Mouse (Mus musculus) limb, embryonic 12.5 days (tissue): ENCODE results near the gene Lrrc73. TPM values are rescaled to one million over a fixed set of nuclear protein-coding genes. Genes with fewer than 3 reads are reported as not detected.

ENCODE experiments used
- ATAC-seq: fragments of 200-750 bp; cut with Nextera tagmentation; 2 replicates; pipeline ENCODE4 v1.8.0; 2017; ENCODE audit warnings: low read depth, moderate TSS enrichment; ENCODE audit not compliant: insufficient number of reproducible peaks, insufficient read depth, low FRiP score, low TSS enrichment
- H3K27ac ChIP-seq: fragments of 300-500 bp; sonication (generic); 2 replicates; pipeline ENCODE4 v1.5.1; 2016; ENCODE audit warnings: mild to moderate bottlenecking, moderate library complexity
- H3K27me3 ChIP-seq: fragments of 300-500 bp; sonication (generic); 2 replicates; pipeline ENCODE4 v1.6.1; 2016; ENCODE audit warnings: mild to moderate bottlenecking, moderate library complexity
- H3K36me3 ChIP-seq: fragments of 300-500 bp; sonication (generic); 2 replicates; pipeline ENCODE4 v1.6.1; 2016; ENCODE audit warnings: mild to moderate bottlenecking, moderate library complexity
- H3K4me1 ChIP-seq: fragments of 300-500 bp; sonication (generic); replicated peaks from 2 replicates; pipeline ENCODE4 v1.6.1; 2016
- H3K4me2 ChIP-seq: fragments of 300-500 bp; sonication (generic); 2 replicates; pipeline ENCODE4 v1.6.1; 2016; ENCODE audit warnings: mild to moderate bottlenecking, moderate library complexity
- H3K4me3 ChIP-seq: fragments of 300-500 bp; sonication (generic); replicated peaks from 2 replicates; pipeline ENCODE4 v1.5.1; 2016; ENCODE audit warnings: mild to moderate bottlenecking
- H3K9ac ChIP-seq: fragments of 300-500 bp; sonication (generic); replicated peaks from 2 replicates; pipeline ENCODE4 v1.6.1; 2016; ENCODE audit warnings: mild to moderate bottlenecking, moderate library complexity
- H3K9me3 ChIP-seq: fragments of 300-500 bp; sonication (generic); 2 replicates; pipeline ENCODE4 v1.6.1; 2016; ENCODE audit warnings: mild to moderate bottlenecking, moderate library complexity
- WGBS: fragments of 180-500 bp; shearing (Covaris S2); methylation state at CpG from one replicate; pipeline ENCODE4 v1.1.7; 2016; 5-methylcytosine and 5-hydroxymethylcytosine counted together
- polyA plus RNA-seq: library from polyadenylated mRNA; unstranded; fragments of >200 nt; fragmentation: Nextera tagmentation; extraction: Ambion mirVana; gene quantifications from 2 replicates; pipeline ENCODE4 v1.2.1, GENCODE M21; 2016

Gene Lrrc73
- polyA plus RNA-seq, 1 experiment from 2014 or later: 0.60 TPM

DNA sequence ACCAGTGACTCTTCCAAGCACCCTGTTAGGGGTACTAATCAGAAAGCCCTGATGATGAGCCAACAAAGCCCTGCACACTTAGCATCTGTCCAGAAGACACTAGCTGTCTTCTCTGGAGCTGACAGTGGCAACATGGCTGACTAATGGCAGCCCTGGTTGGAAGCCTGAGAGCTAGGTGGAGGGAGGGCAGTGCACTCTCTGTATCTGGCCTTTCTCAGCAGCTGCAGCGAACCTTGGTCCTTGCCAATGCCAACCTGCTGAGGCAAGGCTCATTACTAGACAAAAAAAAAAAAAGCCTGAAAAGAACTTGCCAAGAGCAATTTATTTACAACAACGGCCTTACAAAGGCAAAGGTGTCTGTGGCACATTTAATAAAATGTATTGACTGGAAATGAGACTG is 9.7 kb upstream of the Lrrc73 start:
- H3K9ac ChIP-seq: no peak overlapping the region
- ATAC-seq: no peak
- no peak overlapping the region for H3K27ac ChIP-seq
- no peaks in the 10 kb centered on the region for H3K9me3 ChIP-seq
- H3K27me3 ChIP-seq: no peaks in the 10 kb centered on the region
- WGBS: 68% methylated on average over 2 of the region's 2 CpGs
- no peak overlapping the region for H3K4me2 ChIP-seq
- H3K4me3 ChIP-seq: no peak overlapping the region
- peaks cover 81% of the 10 kb centered on the region for H3K36me3 ChIP-seq
- H3K4me1 ChIP-seq: peaks cover 9% of the 10 kb centered on the region

DNA sequence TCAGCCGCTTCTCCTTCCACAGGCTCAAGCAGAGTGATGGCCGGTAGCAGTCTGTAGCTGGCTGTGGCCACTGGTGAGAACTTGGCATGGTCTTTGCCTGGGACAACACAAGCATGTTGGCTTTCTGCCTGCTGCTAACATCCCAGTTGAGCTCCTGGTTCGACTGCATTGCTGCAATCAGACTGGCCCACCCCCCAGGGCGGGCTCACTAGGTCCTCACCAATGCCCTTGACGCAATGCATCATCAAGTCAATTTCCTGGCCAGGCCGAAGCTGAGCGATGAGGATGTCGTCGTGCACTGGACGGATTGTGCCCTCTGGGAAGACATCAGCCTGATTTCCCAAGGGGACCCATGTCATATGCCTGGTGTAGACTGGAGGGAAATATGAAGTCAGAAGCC is 8.8 kb upstream of the Lrrc73 start:
- Histone ChIP-seq H3K9me3 (no peaks in the 10 kb centered on the region), H3K36me3 (peaks cover 77% of the 10 kb centered on the region), H3K27me3 (no peaks in the 10 kb centered on the region), H3K4me3 (no peak overlapping the region), H3K4me1 (peaks cover 19% of the 10 kb centered on the region), H3K9ac (0 out of 2 replicates have a peak overlapping the region, but pooled peaks have one; percentile 12), H3K4me2 (no peak overlapping the region), H3K27ac (no peak overlapping the region)
- 79% methylated on average over 10 of the region's 10 CpGs for WGBS
- no peak for ATAC-seq

DNA sequence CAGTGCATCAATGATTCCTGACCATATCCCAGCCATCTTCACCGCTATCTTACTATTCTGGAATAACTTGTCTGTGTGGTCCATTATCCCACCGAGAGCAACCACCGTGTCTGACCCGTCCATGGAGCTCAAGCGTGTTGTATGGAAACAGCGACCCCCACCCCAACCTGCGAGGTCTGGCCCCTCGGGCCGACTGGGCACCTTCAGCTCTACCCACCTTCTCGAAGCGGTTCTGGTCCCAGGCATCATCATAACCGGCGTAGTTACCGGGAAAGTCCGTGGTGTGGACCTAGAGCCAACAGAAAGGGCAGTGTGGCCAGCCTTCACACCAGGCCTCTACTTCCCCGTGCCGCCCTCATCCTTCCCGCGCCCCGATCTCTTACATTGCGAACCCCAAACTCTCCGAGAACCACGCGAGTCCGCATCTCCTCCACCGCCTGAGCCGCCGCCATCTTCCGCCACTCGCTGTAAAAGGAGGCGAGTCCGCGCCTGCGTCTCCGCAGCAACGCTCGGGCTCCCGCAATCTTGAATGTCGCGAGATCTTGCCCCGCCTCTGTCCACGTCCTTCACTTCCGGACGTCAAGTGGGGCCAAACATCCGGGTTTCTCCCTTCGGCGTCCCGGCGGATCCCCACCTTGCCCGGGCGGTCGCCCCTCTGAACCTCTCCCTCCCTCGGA is 5.7 kb upstream of the Lrrc73 start, which contains the start of the genes Polr1c and Yipf3:
Gene Polr1c, minus strand, starts transcription at position 543 of the 677 bp plus-strand sequence.
Gene Yipf3, plus strand, starts transcription at position 569 of the 677 bp plus-strand sequence.
- ATAC-seq: peak; percentile 84
- Histone ChIP-seq H3K36me3 (peaks cover 79% of the 10 kb centered on the region), H3K4me2 (peak within 1 kb of the TSS; percentile 93), H3K27ac (peak within 1 kb of the TSS; percentile 69), H3K9me3 (no peaks in the 10 kb centered on the region), H3K9ac (peak within 1 kb of the TSS; percentile 93), H3K4me1 (peaks cover 20% of the 10 kb centered on the region), H3K4me3 (peak within 1 kb of the TSS; percentile 77), H3K27me3 (no peaks in the 10 kb centered on the region)
- WGBS: under 1% methylated on average over 53 of the region's 53 CpGs

DNA sequence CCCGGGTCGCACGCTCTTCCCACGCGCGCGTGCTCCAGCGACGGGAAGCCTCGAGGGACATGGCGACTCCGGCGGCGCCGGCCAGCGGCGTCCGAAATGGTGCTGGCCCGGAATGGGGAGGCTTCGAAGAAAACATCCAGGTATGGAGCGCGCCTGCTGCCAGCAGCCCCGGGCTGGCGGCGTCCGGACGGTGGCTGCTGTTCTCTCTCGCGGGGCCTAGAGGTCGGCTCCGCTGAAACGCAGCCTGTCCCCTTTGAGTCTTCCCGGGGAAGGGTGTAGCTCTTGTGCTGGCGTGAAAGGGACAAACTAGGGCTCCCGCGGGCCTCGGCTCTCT is 5.2 kb upstream of the Lrrc73 start:
- ATAC-seq: no peak
- Histone ChIP-seq H3K27me3 (no peaks in the 10 kb centered on the region), H3K9ac (peak overlapping the region; percentile 93), H3K9me3 (no peaks in the 10 kb centered on the region), H3K4me1 (peaks cover 21% of the 10 kb centered on the region), H3K36me3 (peaks cover 73% of the 10 kb centered on the region), H3K4me2 (peak overlapping the region; percentile 93), H3K27ac (peak overlapping the region; percentile 64), H3K4me3 (peak overlapping the region; percentile 77)
- WGBS: under 1% methylated on average over 37 of the region's 37 CpGs

DNA sequence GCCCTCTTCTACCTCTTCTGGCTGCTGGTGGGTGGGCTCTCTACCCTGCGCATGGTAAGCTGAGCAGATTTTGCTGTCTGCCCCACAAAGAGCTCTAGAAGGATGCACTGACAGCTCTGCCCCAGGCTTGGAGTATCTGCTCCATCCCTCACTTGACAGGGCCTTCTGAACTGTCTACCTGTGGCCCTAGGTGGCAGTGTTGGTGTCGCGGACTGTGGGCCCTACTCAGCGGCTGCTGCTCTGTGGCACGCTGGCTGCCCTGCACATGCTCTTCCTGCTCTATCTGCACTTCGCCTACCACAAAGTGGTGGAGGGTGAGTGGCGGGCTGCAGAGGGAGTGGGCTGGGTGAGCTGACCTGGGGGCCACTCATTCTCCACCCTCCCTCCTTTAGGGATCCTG is 2.2 kb upstream of the Lrrc73 start:
- H3K4me1 ChIP-seq: peaks cover 32% of the 10 kb centered on the region
- no peak for ATAC-seq
- H3K9me3 ChIP-seq: 0 out of 2 replicates have a peak, but pooled peaks cover under 1% of the 10 kb centered on the region
- no peak overlapping the region for H3K4me3 ChIP-seq
- no peak overlapping the region for H3K27ac ChIP-seq
- 83% methylated on average over 7 of the region's 7 CpGs for WGBS
- H3K4me2 ChIP-seq: no peak overlapping the region
- H3K27me3 ChIP-seq: peaks cover 25% of the 10 kb centered on the region
- peaks cover 43% of the 10 kb centered on the region for H3K36me3 ChIP-seq
- no peak overlapping the region for H3K9ac ChIP-seq

DNA sequence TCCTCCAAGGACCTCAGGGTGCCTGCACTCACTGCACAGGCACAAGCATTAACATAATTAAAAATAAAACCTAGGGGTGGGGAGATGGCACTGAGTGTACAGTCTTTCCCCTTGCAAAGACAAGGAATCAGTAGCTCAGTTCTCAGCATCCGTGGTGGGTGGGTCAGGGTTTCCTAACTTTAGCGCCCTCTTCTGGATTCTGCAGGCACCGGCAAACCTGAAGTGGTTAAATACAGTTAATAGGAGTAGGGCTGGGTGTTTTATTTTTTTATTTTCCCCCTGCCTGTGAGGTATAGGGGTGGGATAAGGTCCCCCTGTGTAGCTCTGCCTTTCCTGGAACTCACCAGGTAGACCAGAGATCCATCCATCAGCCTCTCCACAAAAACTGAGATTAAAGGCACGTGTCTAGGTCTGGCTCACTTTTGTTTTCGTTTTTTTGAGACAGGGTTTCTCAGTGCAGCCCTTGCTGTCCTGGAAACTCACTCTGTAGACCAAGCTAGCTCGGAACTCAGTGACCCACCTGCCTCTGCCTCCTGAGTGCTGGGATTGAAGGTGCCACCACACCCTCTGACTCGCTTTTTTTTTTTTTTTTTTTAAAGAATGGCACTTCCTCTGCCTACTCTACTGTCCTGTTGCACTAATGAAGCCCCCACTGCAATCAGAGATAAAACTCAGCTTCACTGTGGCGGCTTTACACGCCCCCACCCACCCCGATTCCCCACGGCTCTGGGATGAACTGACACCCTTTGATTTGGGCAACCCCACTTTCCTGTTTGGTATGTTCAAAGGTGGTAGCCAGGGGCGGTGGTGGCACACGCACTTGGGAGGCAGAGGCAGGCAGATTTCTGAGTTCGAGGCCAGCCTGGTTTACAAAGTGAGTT is 520 bp upstream of the Lrrc73 start:
- Histone ChIP-seq H3K9ac (0 out of 2 replicates have a peak overlapping the region, but pooled peaks have one; percentile 62), H3K36me3 (peaks cover 52% of the 10 kb centered on the region)
- 60% methylated on average over 14 of the region's 14 CpGs for WGBS

DNA sequence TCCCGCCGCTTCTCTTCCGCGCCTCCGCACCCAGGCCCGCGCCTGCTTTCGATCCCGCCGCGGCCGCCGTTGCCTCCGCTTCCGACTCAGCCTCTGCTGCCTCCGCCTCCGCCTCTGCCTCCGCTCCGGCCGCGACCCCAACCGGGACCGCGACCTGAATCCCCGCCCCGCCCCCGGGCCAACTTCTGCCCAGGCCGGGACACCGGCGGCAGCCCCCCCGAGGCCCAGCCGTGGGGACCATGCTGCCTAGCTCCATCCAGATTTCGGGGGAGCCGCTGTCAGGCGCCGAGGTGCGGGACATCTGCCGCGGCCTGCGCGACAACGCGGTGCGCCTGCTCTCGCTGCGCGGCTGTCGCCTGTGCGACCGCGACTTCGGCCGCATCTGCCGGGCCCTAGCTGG is 775 bp downstream of the Lrrc73 start:
- Histone ChIP-seq H3K4me2 (peak overlapping the region; percentile 100), H3K27me3 (peaks cover 30% of the 10 kb centered on the region), H3K9ac (peak overlapping the region; percentile 62), H3K9me3 (0 out of 2 replicates have a peak, but pooled peaks cover 7% of the 10 kb centered on the region), H3K4me1 (peaks cover 18% of the 10 kb centered on the region), H3K4me3 (peak overlapping the region; percentile 71), H3K27ac (no peak overlapping the region), H3K36me3 (peaks cover 63% of the 10 kb centered on the region)
- under 1% methylated on average over 53 of the region's 54 CpGs for WGBS
- ATAC-seq: no peak; the same call in 1 of the 2 replicates

More for the DNA sequence above, 520 bp upstream of the Lrrc73 start:
- H3K27ac ChIP-seq: no peak overlapping the region
- 0 out of 2 replicates have a peak, but pooled peaks cover 7% of the 10 kb centered on the region for H3K9me3 ChIP-seq
- peak overlapping the region; percentile 100 for H3K4me2 ChIP-seq
- no peak for ATAC-seq
- H3K4me3 ChIP-seq: peak overlapping the region; percentile 71; the same call in 1 of the 2 replicates
- peaks cover 24% of the 10 kb centered on the region for H3K4me1 ChIP-seq
- peaks cover 30% of the 10 kb centered on the region for H3K27me3 ChIP-seq

DNA sequence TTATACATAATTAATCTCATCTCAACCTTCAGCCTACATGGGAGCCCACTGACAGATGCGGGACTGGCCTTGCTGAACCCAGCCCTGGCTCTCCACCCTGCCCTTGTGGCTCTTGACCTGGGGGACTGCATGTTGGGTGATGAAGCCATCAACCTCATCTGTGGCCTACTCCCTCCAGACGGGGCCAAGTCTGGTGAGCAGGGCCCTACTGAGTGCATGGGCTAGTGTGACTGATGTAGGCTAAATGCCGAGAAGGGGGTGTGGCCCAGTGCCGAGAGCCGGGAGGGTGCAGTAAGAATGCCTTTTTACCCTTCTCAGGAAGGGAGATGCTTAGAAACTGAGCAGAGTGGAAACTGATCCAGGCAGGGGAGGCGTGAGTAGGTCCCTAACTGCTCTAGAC is 1.8 kb downstream of the Lrrc73 start:
- Histone ChIP-seq H3K4me2 (no peak overlapping the region), H3K27me3 (peaks cover 30% of the 10 kb centered on the region), H3K9me3 (0 out of 2 replicates have a peak, but pooled peaks cover 7% of the 10 kb centered on the region), H3K4me3 (no peak overlapping the region; the same call in 1 of the 2 replicates), H3K27ac (no peak overlapping the region), H3K4me1 (peaks cover 11% of the 10 kb centered on the region), H3K9ac (no peak overlapping the region), H3K36me3 (peaks cover 63% of the 10 kb centered on the region)
- 36% methylated on average over 6 of the region's 6 CpGs for WGBS
- no peak for ATAC-seq

DNA sequence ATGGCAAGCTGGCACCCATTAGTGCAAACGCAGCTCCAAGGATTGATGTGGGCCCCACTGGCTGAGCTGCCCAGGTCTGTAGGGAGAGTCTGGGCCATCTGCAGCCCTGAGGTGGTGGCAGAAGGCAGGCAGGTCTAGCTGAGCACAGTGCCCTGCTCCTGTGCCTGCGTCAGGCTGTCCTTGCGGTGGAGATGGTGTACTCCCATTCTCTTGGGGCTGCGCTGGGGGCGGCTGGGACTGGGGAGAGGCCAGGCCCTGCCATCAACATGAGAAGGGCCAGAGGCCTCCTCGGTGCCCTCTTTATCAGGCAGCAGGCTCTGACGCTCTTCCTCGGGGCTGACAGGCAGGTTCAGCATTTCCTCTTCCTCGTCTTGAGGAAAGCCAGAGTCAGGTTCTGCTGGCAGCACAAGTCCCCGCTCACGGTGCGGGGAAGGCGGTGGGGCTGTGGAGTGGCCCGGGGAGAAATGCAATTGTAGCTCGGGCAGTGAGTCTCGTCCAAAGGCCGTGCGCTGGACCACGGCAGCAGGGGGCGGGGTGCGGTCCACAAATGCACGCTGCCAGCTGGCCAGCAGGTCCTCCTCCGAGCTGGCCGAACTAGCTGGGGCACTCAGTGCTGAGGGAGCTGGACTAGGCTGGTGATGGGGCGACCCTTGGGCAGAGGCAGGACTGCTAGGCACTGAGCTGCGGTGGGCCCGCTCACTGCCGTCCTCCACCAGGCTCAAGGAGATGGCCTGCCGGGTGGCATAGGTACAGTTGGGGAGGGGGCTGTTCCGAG is 5.1 kb downstream of the Lrrc73 start:
- Histone ChIP-seq H3K4me2 (no peak overlapping the region), H3K4me1 (peaks cover 8% of the 10 kb centered on the region), H3K27ac (no peak overlapping the region), H3K27me3 (peaks cover 30% of the 10 kb centered on the region), H3K4me3 (no peak overlapping the region), H3K9ac (no peak overlapping the region), H3K36me3 (peaks cover 72% of the 10 kb centered on the region), H3K9me3 (0 out of 2 replicates have a peak, but pooled peaks cover 7% of the 10 kb centered on the region)
- WGBS: 93% methylated on average over 30 of the region's 30 CpGs
- no peak for ATAC-seq

DNA sequence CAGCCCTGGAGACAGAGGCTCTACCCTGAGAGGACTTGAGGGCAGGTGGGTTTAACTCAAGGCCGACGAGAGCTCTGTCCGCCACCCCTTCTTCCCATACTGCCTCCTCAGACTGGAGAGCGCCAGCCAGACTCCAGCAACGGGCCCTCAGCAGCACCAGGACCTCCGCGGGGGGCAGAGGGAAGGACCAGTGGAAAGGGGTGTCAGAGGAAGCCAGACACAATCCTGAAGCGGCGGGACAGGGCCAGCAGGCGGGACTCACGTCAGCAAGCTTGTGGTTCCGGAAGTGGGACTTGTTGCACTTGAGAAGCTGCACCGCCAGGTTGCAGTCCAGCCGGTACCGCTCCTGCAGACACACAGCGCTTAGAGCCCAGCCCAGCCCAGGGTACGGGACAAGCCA is 6.3 kb downstream of the Lrrc73 start:
- Histone ChIP-seq H3K4me3 (no peak overlapping the region), H3K9me3 (0 out of 2 replicates have a peak, but pooled peaks cover 7% of the 10 kb centered on the region), H3K36me3 (peaks cover 84% of the 10 kb centered on the region), H3K4me1 (peaks cover under 1% of the 10 kb centered on the region), H3K27me3 (peaks cover 21% of the 10 kb centered on the region), H3K27ac (no peak overlapping the region), H3K9ac (no peak overlapping the region), H3K4me2 (no peak overlapping the region)
- WGBS: 90% methylated on average over 17 of the region's 17 CpGs
- no peak for ATAC-seq
